Mouse (Mus musculus) bone marrow, adult 2 months (tissue): ENCODE results near the gene Dmrtc1b.
"Not testable (repeated sequence)": the region's sequence is repeated elsewhere in the genome, so short reads cannot be mapped to it uniquely, and the experiment has no call there.

ENCODE experiments used
- CTCF ChIP-seq: fragments of 200-500 bp; IDR thresholded peaks from 2 replicates; pipeline ENCODE4 v1.5.1; 2011; ENCODE audit warnings: low read length, control low read depth; ENCODE audit not compliant: control insufficient read depth, insufficient read depth
- POLR2A ChIP-seq: fragments of 200-500 bp; IDR thresholded peaks from 2 replicates; pipeline ENCODE4 v1.6.1; 2011; ENCODE audit warnings: low read depth, mild to moderate bottlenecking, control low read depth, low read length, borderline replicate concordance; ENCODE audit not compliant: control insufficient read depth

DNA sequence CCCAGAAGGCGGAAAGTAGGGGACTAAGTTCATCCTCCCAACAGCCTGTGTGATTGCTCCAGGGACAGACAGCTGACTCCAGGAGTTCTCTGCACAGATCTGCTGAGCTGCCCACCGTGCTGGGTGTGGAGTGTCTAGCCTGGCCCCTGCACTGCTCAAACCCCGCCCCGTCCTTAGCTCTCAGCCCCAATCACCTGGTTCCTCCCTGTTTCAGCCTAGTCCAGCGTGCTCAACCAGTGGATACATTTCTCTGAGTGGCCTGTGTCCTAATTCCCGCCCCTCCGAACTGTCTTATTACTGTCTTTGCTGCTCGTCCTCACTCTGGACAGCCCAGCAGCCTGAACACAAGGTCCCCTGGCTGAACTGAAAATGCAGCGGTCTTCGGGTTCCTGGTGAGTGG, at the start of gene Dmrtc1b, which contains the start of gene Gm9112:
- TF ChIP-seq POLR2A, CTCF: not testable (repeated sequence)
